Mouse (Mus musculus) brain, embryonic 14.5 days (tissue): ENCODE results near the gene Gadd45gip1. TPM values are rescaled to one million over a fixed set of nuclear protein-coding genes. Genes with fewer than 3 reads are reported as not detected.
A peak's percentile ranks its signal among the peaks of the same experiment; 100 is the strongest.

Experiments used
- DNase-seq: peaks from one replicate; pipeline ENCODE4 v3.0.0-alpha.2; 2011; ENCODE audit warnings: low read depth
- CTCF ChIP-seq: fragments of 200-500 bp; IDR thresholded peaks from 2 replicates; pipeline ENCODE4 v1.5.1; 2012; ENCODE audit warnings: inconsistent platforms, mild to moderate bottlenecking, moderate library complexity, borderline replicate concordance; ENCODE audit not compliant: insufficient read depth, insufficient read length; ENCODE audit errors: extremely low read depth
- POLR2A ChIP-seq: fragments of 200-500 bp; IDR thresholded peaks from 2 replicates; pipeline ENCODE4 v1.6.1; 2012; ENCODE audit warnings: mild to moderate bottlenecking, inconsistent platforms, borderline replicate concordance; ENCODE audit not compliant: poor library complexity, insufficient read depth, insufficient read length, severe bottlenecking; ENCODE audit errors: extremely low read depth
- polyA plus RNA-seq: library from polyadenylated mRNA; depleted of rRNA; stranded (reverse); fragments of >200 nt; gene quantifications from 2 replicates; pipeline ENCODE4 v1.2.3, GENCODE M21; 2012

Gene Gadd45gip1
- polyA plus RNA-seq, 1 experiment: 30.1 TPM

- peak; percentile 74 for DNase-seq
- TF ChIP-seq CTCF (no peak), POLR2A (0 out of 2 replicates have a peak, but pooled peaks have one; percentile 3)
Measured at GRCm38 (mm10) chr8:84799136-84799931, 32.0 kb upstream of the Gadd45gip1 start.

- peak; percentile 71 for DNase-seq
- TF ChIP-seq POLR2A (no peak), CTCF (no peak)
Measured at GRCm38 (mm10) chr8:84799999-84800831, 31.1 kb upstream of the Gadd45gip1 start, which contains the start of gene Nfix. TSS of gene Nfix (minus strand) at chr8:84800344.

DNA sequence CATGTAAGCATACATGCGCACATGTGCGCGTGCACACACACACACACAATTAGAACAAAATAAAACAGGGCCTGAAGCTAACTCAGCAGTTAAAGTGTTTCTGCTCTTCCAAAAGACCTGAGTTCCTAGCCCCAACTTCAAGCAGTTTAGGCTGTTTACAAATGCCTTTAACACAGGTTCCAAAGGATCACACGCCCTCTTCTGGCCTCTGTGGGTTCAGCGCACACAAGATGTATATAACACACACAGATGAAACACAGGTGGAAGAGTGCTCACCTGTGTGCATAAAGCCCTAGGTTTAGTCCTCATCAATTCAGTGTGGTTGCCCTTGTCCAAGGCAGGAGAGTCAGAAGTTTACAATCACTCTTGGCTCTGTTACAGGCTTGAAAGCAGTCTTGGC lies 25.3 kb upstream of the Gadd45gip1 start:
- DNase-seq: no peak
- TF ChIP-seq CTCF (no peak), POLR2A (no peak)

GRCm38 (mm10) chr8:84809109-84809940 lies 22.0 kb upstream of the Gadd45gip1 start:
- no peak for TF ChIP-seq POLR2A
- DNase-seq: peak; percentile 85

DNA sequence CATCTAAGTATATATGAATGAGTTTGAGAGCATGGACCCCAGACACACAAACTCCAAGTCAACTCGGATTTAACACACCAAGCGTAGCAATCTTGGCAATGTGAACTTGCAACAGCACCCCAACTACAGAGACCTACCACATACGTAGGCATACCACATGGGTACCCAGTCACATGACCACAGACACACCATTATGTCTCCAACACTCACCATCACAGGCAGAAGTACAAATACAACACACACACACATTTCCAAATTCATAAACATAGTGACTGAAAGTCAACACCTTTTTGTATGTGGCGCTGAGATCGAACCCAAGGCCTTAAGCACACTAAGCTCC lies 21.4 kb upstream of the Gadd45gip1 start:
- TF ChIP-seq CTCF: no peak
- TF ChIP-seq POLR2A: no peak
- DNase-seq: peak; percentile 71

DNA sequence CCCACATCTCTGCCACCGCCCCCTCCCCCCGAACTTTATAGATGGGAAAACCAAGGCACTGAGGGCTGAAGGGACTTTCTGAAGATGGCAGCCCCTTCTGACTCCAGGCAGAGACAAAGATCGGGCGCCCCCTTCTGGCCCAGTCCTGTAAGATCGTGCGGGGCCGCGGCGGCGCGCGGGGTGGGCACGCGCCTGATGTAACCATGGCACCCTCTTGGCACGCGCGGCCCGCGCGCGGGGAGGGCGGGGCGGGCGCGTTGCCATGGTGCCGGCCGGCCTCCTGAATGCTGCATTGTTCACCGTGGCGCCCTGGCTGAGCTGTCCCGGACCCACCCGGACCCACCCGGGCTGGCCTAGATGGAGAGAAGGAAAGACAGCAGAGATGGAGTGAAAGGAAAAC lies 20.4 kb upstream of the Gadd45gip1 start:
- peak; percentile 96 for DNase-seq
- TF ChIP-seq POLR2A (0 out of 2 replicates have a peak, but pooled peaks have one; percentile 6), CTCF (peak; percentile 83)

GRCm38 (mm10) chr8:84811303-84811702 lies 20.0 kb upstream of the Gadd45gip1 start:
- no peak for TF ChIP-seq POLR2A
- TF ChIP-seq CTCF: no peak
- no peak for DNase-seq

DNA sequence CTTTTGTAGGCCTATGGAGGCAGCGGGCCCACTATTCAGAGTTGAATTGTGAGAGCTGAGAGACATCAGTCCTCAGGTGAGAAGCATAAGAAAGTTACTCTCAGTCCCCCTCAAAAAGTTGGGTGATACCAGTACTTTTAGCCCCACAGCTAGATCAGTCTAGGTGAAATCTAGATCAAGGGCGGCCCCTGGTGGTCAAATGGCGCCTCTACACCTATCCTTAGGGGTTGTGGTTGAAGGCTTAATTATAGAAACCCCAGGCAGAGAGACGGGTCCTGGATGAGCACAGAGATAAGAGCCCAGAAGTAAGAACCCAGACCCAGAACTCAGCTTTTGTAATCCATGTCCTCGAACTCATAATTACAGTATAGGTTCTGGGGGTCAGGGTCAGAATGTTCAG lies 18.3 kb upstream of the Gadd45gip1 start:
- peak; percentile 86 for DNase-seq
- peak; percentile 80; the same call in 1 of the 2 replicates for TF ChIP-seq CTCF
- TF ChIP-seq POLR2A: no peak

DNA sequence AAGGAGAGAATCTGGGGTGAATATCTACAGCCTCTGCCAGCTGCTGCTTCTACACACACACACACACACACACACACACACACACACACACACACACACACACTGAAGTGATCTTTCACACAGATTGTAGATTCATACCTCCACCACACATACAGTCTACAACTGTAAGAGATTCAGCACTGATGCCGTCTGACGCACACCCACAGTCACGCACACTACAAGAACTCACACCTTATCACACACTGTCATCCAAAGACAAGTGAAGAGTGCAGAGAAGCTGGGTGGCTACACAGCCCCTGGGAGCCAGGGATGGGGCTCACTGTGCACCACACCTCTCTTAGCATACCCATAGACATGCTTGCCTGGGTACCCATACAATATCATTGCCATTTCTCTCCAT lies 17.5 kb upstream of the Gadd45gip1 start:
- peak; percentile 48 for DNase-seq
- TF ChIP-seq POLR2A (no peak), CTCF (no peak)

DNA sequence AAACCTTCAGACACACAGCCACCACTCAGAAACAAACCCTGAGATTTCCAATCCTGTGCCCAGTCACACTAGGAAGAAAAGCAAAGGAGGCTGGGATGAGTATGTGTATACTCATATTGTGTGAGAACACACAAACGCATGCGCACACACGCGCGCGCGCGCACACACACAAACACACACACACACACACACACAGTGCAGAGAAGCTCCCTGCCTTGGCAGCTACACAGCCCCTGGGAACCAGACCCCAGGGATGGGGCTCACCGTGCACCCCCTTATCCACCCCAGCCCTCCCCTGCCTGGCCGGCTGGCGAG lies 17.1 kb upstream of the Gadd45gip1 start:
- no peak for DNase-seq
- TF ChIP-seq POLR2A (no peak), CTCF (no peak)
